Mouse (Mus musculus) frontal cortex, postnatal 14 days (tissue): ENCODE data around the gene Rbp7.
"Not testable (repeated sequence)": the region's sequence is repeated elsewhere in the genome, so short reads cannot be mapped to it uniquely, and the experiment has no call there.

Experiments
- DNase-seq, 2 experiments: peaks; one replicate each; pipeline ENCODE4 v3.0.0; 2022; ENCODE audit warnings: low spot score in 2 of 2

Rbp7 gene

DNA sequence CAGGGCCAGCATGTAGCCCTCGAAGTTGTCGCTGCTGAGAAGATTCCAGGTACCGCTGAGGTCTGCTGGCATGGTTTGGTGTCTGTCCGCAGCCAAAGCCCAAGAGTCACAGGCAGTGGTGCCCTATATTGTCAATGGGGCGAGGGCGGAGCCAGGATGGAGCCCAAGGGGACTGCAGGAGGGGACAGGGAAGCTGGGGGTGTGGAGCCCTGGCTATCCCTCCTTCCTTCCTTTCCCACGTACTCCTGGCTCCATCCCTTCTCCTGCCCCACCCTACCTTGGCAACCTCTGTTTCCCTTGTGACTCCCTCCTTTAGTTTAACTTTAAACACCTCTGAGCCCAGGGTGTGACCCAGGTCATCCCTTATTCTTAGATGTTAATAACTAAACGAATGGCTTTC is at the start of gene Rbp7:
Rbp7 (minus strand) TSS at position 100 of the 400 bp plus-strand sequence.
- no peak for DNase-seq

DNA sequence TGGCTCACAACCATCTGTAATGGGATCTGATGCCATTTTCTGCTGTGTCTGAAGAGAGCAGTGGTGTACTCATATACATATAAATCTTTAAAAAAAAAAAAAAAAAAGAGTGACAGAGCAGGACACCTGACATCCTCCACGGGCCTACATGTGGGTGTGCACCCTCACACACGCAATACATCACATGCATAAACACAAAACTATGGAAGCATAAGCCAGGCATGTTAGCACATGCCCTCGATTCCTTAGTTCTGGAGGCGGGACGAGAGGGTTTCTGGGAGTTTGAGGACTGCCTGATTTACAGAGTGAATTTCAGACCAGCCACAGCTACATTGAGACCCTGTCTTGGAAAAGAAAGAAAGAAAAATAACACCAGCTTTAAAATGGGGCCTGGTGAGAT is 49.6 kb upstream of the Rbp7 start:
- DNase-seq: no peak

DNA sequence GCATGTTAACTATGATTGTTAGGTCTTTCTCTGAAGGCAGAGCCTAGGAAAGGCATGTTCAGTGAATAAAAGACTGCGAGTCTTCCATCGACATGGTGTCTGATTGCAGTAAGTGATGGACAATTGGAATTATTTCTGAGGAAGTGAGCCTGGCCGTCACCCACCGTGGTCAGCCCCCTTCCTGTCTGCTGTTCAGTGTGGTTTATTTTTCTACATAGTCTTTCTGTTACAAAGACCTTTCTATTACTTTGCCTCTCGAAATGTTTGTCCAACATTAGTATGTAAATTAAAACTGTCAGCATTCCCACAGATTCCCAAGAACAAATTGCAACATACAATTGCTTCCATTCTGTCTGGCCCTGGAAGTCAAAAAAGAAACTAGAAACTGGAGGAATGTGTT is 45.0 kb upstream of the Rbp7 start:
- no peak for DNase-seq

DNA sequence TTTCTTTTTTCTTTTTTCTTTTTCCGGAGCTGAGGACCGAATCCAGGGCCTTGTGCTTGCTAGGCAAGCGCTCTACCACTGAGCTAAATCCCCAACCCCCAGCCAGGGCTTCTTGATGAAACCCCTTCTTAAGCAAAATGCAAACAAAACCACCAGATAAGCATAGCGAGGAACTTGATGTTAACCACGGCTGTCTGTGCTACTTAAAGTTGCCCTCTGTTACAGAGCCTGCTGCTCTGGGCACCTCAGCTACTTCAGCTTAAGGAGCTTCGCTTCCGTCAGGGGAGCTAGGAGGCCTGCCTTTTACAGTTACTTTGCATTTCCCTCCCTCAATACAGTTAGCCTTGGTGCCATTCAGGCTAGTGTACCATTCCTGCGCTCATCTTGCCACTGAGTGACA is 44.1 kb upstream of the Rbp7 start:
- DNase-seq: no peak

DNA sequence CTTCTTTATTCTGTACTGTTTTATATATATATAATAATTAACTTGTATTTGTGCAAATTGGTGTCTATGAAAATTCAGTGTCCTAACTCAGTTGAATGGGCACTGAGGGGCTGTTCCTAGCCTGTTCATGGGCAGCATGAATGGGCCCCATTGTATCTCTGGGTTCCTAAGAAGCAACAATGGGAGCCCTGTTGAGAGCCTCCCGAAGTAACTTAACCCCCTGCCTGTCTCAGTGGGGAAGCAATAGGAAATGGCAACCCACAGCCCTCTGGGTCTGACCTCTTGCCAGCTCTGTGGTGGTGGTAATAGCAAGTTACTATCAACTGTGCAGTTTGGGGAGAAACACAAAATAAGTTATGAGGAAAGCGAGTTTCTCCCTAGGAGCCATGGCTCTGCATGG is 41.8 kb upstream of the Rbp7 start:
- peak in 1 of 2 experiments; percentile 14 for DNase-seq

DNA sequence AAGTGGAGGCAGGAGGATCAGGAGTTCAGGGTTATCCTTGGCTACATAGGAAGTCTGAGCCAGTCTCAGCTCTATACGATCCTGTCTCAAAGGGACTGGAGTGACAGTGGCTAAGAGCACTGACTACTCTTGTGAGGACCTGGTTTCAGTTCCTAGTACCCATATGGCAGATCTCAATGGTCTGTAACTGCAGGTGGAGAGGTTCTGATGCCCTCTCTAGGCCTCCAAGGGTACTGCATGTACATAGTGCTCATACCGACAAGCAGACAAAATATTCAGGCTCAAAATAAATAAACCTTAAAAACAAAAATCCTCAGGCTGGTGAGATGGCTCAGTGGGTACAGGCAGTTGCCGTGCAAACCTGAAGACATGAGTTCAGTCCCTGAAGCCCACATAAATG is 36.4 kb upstream of the Rbp7 start:
- no peak for DNase-seq

DNA sequence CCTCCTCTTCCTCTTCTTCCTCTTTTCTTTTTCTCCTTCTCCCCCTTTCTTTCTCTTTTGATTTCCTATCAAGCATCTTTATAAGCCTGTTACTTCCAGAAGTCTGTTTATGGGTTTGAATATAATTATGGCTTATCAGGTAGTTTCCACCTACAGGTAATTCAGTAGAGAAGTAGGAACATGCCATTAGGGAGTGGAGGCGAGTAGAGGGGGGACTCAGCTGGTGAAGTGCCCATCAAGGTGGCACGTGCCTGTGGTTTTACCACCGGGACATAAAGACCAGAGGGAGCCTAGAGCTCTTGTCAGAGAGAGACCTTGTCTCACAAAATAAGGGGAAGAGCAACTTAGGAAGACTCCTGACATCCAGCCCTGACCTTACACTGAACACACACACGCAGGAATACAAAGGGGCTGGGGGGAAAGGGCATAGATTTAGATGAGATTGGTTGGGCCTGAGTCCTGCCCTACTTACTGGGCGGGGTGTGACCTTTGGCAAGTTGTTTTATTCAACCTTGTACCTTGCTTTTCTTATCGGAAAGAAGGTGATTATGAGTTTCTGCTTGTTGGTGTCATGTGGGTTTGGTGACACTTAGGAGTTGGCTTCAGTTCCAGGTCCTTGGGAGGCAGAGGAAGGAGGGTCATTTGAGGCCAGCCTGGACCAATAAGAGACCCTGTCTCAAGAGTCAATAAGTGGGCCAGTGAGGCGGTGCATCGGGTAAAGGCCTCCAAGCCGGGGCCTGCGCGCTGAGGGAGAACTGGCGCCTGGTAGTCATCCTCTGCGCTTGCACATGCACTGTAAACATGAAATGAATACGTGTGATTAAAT is 34.9 kb upstream of the Rbp7 start:
- DNase-seq: no peak

DNA sequence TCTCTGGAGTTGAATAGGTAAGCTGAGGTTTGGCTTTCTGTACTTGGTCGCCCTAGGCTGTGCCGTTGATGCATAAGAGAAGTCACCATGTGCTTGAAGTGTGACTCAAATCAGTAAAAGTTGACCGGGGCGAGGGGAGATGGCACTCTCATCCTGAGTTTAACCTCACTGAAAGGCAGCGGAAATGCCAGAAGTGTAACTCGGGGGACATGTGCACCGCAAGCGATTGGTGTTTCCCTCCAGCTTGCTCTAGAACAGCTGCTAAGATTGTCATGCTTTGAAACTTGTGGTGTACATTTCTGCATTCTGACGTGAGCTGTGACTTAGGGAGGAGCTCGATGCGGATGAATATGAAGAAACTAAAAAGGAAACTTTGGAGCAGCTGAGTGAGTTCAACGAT is 33.0 kb upstream of the Rbp7 start:
- no peak for DNase-seq

DNA sequence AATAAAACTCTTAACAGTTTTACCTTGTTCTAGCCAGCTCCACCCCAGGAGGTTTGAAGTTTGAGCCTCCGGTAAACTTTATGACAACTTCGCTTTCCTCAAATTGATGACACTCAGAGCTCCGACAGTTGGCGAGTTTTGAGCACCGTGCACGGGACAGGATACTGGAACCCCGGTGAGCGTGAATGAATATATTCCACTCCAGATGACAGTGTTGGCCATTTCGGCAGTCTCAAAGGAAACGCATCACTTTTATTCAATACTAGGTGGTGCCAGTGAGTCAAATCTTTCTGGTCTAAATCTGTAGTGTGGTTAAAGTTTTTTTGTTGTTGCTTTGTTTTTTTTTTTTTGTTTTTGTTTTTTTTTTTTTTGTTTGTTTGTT is 31.0 kb upstream of the Rbp7 start:
- DNase-seq: peak in 1 of 2 experiments; percentile 10

DNA sequence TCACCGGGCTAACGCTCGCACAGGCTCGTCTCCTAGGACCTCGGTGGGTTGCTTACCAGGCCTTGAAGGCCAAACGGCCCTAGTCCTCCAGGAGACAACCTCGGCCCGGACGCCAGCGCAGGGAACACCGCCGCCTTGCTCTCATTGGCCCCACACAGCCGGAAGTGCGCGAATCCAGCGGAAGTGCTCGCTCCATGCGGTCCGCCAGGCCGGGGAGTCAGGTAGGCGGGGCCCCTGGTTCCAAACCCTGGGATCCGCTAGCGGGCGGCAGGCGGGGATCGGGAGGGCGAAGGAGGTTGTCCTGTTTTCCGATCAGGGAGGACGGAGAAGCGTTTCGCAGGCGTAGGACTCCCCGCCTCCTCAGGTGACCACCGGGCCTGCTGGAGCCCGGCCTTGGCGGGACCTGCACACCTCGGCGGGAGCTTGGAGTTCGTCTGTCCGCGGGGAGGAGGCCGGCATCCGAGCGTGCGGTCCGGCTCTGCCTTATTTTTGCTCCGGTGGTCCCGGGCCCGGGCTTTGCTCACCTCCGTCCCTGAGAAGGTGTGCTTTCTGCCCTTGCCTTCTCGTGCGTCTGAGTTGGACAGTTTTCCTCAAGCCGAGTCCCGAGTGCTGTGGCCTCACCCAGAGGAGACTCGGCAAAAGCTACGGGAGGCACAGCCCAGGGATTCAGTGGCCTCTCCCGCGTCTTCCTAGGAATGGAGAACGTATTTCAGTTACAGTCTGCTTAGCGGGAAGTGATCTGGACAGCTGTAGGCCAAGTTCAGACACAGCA is 30.5 kb upstream of the Rbp7 start, which contains the start of the genes Nmnat1 and Lzic:
Nmnat1 (minus strand) TSS at position 150 of the 772 bp plus-strand sequence.
Lzic (plus strand) TSS at position 177 of the 772 bp plus-strand sequence.
- DNase-seq: peak; percentile 82 to 89

DNA sequence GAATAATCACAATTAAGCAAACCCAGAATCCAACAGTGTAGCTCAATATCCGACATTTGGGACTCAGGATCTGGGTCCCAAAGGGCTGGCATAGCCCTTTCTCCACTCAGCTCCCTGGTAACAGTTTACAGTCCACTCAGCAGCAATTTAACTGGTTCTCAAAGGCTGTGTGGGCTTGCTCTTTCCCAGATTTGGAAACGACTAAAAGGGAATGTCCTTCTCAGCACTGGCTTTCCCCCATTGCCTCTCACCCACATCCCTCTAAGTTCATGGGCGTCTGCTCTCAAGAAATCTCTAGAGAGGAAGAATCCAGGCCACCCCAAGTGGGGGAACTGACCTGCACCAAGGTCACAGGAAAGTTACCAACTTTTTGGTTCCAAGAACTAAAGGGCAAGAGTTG is 29.8 kb upstream of the Rbp7 start:
- DNase-seq: peak in 1 of 2 experiments; percentile 10

DNA sequence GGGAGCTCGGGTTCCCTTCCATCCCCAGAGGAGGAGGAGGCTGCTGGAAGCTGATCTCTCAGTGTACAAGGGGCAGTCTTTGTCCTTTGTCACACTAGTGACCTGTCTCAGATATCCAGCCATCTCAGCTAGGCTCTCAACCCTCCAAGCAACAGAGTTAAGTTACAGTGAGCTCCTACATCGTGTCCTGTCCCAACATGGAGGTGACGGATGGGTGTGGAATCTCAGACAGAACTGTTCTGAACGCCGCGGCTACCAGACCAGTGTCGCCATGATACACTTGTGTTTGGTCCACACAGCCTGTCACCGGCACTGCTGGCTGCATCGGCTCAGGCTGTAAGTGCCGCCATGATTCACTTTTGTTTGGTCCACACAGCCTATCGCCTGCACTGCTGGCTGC is 22.3 kb upstream of the Rbp7 start, which contains the start of gene Tmem274:
Tmem274 (plus strand) TSS at position 301 of the 400 bp plus-strand sequence.
- no peak for DNase-seq

DNA sequence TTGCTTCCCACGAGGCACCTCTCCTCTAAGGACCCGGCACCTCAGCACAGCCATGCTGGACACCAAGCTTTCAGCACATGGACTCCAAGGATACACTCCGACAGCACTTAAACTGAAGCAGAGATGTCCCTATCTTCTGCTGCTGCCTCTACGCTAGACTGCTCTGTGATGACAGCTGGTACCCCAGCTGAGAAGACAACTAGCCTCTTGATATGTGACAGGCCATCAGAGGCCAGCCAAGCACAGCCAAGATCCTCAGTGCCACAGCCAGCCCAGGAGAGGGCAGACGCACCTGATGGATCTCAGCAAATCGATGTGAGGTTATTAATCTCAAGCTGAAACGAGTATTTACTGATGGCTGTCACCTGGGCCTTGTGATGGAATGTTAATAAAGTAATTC is 20.3 kb upstream of the Rbp7 start:
- DNase-seq: no peak

DNA sequence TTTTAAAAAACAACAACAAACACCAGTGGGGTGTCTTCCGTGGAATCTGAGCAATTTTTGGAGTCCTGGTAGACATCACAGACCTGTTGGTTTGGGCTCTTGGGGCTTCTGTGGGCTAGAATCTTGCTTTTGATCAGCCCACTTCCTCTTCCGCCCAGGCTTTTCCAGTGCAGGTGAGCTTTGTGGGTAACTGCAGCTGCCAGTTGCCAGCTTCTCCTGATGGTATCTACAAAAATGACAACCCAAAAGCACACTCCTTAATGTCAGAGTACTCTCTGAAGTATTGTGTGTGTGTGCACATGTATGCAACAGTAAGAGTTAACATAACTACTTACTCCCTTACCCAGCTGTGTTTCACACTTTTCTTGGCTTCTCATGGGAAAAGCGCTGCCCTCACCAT is 14.8 kb upstream of the Rbp7 start:
- no peak for DNase-seq

DNA sequence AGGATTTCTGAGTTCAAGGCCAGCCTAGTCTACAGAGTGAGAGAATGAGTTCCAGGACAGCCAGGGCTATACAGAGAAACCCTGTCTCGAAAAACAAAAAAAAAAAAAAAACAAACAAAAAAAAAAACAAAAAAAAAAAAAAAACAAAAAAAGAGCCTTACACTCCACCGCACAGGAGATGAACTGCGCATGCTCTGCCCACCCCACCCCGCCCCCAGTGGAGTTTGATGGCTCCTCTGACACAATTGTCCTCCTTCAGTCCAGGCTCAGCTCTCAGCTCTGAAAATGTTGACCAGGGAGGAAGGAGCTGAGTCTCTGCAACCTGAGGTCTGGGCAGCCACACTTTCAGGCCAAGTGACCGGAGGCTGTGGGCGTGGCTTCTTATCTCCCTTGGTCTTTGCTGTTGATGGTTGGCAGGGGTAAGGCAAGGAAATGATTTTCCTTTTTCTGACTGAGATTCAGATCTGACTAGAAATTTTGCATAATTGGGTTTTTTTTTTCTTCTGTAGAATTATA is 8.7 kb upstream of the Rbp7 start:
- no peak for DNase-seq

DNA sequence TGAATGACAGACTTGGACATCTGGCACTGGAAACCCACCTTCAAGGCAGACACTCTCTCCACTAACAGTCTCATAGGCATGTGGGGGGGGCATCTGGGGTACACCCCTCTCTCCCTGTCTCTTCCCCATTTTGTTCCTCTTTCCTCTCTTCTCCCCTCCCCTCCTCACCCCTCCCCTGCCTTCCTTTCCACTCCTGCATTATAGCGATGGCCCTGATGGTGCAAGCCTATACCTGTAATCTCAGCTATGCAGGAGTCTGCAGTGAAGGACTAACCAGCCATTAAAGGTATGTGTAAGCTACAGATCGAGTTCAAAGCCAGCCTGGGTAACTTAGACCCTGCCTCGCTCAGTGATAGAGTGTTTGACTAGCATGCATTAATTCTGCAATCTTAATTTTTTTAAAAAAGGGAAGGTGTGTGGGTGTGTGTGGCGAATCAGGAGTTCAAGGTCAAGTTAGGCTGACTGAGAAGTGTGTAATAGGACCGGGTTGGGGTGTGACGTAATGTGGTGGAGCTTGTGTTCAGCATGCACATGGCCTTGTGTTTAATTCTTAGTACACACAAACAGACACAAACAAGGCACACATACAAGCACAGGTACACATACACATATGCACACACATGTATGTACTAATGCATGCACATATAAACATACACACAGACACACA is 7.7 kb upstream of the Rbp7 start:
- no peak for DNase-seq

DNA sequence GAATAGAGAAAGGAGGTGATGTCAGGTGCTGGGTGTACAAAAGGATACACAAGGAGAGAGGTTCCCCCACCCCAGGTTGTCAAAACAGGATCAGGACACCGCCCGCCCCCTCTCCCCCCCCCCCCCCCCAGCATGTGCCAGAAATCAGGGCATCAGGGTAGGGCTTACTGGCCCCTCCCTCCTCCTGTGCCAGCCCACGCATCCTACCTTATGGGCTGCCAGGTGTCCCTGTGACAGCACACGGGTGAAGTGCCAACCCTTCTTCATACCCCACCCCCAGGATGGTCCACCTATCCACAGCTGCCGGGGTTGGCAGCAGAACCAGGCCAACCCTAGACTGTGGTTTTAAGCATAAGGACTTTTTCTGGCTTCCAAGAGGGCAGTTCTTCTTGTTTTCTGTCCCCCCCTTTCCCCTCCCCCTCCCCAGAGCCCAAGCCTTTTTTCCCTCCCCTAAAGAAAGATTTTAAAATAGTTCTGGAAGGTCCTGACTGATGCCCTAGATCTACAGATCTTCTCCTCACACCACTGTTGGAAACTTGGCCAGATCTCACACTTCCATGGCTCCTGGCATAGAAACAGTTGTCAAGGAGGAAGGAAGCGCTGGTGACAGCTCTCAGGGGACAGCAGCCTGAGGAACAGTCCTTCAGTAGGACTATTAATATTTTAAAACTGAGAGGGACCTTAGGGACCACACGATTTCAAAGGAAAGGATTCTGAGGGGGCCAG is 7.0 kb upstream of the Rbp7 start:
- DNase-seq: no peak

DNA sequence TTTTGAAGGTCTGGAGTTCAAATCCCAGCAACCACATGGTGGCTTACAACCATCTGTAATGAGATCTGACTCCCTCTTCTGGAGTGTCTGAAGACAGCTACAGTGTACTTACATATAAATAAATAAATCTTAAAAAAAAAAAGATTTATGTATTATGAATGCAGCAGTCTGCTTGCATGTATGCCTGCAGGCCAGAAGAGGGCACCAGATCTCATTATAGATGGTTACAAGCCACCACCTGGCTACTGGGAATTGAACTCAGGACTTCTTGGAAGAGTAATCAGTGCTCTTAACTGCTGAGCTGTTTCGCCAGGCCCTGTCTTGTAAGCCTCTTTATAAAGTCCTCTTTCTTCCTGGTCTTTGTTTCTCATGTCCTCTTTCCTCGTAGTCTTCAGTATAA is 5.7 kb upstream of the Rbp7 start:
- DNase-seq: not testable (repeated sequence)

DNA sequence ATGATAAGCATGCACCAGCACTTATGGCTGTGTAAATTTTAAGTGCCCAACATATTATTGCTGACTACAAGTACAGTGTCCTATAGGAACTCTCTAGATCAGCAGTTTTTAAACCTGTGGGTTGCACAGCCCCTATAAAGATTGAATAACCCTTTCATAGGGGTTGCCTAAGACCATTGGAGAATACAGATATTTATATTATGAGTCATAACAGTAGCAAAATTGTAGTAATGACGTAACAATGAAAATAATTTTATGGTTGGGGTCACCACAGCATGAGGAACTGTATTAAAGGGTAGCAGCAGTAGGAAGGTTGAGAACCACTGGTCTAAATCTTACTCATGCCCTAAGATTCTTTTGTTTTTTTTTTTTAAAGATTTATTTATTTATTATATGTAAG is 4.6 kb upstream of the Rbp7 start:
- no peak for DNase-seq

DNA sequence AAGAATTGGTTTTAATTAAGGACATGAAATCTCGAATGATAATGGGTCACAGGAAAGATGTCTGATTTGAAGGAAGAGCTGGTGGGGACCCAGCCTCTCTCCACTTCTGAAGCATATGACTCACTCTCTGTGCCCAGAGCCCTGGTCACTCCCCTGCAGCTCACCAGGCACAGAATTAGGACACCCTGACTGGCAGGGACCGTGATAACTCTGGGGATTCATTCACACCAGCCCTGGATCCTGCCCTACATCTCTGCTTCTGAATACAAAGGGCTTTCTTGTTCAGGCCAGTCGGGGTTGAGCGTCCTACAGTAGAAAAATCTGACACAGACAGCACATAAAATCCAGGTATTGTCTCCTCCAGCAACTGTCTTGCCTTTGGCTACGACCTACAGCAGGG is 3.7 kb upstream of the Rbp7 start:
- no peak for DNase-seq

DNA sequence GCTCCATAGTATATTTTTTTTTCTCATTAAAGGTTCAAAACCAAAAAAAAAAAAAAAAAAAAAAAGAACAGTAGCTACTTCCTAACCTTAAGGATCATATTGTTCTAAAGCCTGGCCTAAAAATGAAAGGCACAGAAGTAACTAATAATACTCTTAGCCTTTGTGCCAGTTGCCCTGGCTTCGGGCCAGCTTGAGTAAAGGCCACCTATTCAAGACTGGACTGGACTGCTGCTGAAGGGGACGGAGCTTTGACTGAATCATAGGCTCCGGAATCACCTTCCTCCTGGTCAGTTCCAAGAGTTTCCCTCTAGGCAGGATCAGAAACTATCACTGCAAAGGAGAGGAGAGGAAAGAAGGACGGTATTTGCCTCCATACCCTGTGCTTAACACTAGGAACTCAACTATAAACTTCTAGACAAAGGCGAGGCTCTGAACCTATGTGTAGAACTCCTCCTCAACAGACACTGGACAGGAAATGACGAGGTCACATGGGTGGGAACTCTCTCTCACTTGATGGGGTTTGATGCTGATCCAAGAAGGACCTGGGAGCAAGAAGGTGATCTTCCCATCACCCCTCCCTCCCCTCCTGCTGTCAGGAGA is 3.2 kb upstream of the Rbp7 start:
- no peak for DNase-seq
